Mouse (Mus musculus): ENCODE data around the gene Macrod1.

Gene Macrod1

DNA sequence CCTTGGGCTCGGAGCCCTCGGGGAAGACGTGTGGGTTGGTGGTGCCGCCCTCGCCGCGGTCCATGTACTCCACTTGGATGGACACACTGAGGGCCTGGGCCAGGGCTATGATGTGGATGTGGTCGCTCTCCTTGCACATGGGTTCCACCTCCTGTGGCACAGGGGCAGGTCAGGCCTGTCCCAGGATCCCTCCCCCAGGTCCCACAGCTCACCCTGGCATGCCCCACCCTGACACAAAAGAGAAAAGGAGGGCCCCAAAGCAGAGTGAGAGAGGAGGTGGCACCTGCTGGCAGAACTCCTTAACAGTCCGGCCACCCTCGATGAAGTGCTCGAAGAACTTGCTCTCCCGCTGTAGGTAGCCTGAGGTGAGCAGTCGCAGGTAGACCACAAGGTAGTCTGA lies 142.5 kb downstream of the Macrod1 start:
- peak in 1 of 2 experiments; percentile 63 for DNase-seq (ENCODE audit: low spot score in 2 of 2)

- no peak for DNase-seq (ENCODE audit: low spot score in 2 of 2)
These were observed 143.8 kb downstream of the Macrod1 start for GRCm38 (mm10) chr19:7200427-7200826.

DNA sequence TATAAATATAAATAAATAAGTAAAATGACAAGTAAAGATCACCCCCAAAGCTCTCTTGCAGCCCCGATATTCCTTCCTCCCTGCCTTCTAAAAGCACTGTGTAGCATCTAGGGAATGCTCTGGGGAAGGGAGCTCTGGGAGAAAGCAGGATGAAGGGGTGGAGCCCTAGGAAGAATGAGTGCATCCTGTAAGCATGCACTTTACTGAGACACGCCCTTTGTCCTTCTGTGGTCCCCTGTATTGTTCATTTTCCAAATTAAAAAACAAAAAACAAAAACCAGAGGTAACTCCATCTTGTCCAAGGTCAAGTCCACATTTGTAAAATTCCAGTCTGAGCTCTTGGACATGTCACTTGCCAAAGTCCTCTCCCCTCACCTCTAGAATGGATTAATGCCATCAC lies 148.3 kb downstream of the Macrod1 start:
- DNase-seq (ENCODE audit: low spot score in 2 of 2) = no peak

GRCm38 (mm10) chr19:7205326-7205725 lies 148.7 kb downstream of the Macrod1 start:
- no peak for DNase-seq (ENCODE audit: low spot score in 2 of 2)

GRCm38 (mm10) chr19:7205753-7206736 lies 149.4 kb downstream of the Macrod1 start, which contains the start of gene Otub1:
Otub1 (minus strand) TSS chr19:7206316.
- DNase-seq (ENCODE audit: low spot score in 2 of 2) = peak; percentile 92 to 94

DNA sequence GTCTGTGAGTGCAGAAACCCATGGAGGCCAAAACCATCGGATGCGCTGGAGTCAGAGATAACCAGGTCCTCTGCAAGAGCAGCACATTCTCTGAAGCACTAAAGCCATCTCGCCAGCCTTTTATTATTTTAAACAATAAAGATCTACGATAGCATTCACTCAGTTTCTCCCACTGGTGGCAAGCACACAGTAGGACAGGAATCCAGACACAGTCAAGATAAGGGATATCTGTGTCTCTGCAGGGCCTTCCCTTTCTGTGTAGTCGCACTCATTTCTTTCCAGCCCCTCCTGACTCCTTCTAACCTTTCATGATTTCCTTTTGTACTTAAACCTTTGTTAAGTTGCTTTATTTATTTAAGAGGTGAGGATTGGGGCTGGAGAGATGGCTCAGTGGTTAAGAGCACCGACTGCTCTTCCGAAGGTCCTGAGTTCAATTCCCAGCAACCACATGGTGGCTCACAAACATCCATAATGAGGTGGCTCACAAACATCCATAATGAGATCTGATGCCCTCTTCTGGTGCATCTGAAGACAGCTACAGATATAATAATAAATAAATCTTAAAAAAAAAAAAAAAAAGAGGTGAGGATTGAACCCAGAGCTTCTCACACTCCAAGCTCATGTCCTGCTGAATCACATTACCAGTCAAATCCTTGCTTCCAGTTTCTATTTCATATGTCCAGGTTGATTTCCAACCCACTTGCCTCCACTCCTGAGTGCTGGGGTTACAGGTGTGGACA lies 153.5 kb downstream of the Macrod1 start:
- no peak for DNase-seq (ENCODE audit: low spot score in 2 of 2)

DNA sequence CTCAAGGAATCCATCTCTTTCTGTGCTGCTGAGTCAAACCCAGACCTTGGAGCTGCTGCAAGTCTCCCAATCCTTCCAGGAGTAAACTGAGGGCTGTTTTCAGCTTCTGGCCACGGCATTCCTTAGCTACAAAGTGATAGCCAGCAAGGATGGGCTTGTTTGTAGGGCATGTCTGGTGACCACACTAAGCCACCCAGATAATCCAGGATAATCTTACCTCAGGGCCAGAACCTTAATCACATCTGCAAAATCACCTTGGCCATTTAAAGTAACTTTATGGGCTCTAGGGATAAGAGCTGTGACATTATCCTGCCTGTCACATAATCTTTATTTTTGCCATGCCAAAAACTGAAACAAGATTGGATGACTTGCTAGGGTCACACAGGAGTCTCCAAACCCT lies 155.6 kb downstream of the Macrod1 start:
- no peak for DNase-seq (ENCODE audit: low spot score in 2 of 2)

DNA sequence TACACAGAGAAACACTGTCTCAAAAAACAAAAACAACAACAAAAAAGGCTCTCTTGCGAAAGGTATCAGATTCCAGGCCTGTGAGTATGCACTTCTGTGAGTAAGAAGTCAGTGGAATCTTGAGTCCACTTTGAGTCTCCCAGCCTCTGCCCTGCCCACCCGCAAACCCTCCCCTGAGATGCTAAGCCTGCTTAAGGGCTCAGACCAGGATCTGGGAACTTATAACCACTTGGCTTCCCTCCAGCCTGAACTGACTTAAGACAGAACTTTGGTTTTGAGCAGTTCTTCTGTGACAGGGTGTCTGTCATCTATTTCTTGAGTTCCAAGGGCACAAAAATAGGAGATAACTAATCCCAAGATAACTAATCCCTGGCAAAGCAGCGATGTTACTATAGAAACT lies 156.4 kb downstream of the Macrod1 start:
- no peak for DNase-seq (ENCODE audit: low spot score in 2 of 2)

GRCm38 (mm10) chr19:7214484-7214883 lies 157.9 kb downstream of the Macrod1 start:
- no peak for DNase-seq (ENCODE audit: low spot score in 2 of 2)

- peak; percentile 93 to 96 for DNase-seq (ENCODE audit: low spot score in 2 of 2)
These were observed 160.7 kb downstream of the Macrod1 start, which contains the start of gene Cox8a for GRCm38 (mm10) chr19:7217162-7217925. Cox8a (minus strand) TSS chr19:7217616.

- no peak for DNase-seq (ENCODE audit: low spot score in 2 of 2)
These were observed 161.3 kb downstream of the Macrod1 start for GRCm38 (mm10) chr19:7217926-7218267.

GRCm38 (mm10) chr19:7218753-7219152 lies 162.1 kb downstream of the Macrod1 start:
- no peak for DNase-seq (ENCODE audit: low spot score in 2 of 2)

DNA sequence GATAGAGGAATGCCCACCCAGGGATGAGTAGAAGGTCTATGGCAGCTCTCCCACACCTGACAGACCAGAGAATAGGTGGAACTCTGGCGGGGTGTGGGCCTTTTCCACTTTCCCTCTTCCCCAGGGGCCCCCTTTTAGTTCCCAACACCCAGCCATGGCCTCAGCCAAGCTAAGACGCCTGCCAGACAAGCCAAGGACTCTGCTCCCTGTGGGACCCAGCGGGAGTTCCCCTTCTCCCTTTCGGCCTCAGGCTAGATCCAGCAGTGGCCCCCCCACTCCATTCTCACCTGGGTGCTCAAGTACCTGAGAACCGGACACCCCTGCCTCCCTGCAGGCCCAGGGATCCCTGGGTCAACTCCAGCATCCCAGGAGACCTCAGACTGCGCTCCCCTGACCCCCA lies 165.6 kb downstream of the Macrod1 start:
- no peak for DNase-seq (ENCODE audit: low spot score in 2 of 2)

GRCm38 (mm10) chr19:7223488-7223887 lies 166.9 kb downstream of the Macrod1 start:
- DNase-seq (ENCODE audit: low spot score in 2 of 2) = no peak

DNA sequence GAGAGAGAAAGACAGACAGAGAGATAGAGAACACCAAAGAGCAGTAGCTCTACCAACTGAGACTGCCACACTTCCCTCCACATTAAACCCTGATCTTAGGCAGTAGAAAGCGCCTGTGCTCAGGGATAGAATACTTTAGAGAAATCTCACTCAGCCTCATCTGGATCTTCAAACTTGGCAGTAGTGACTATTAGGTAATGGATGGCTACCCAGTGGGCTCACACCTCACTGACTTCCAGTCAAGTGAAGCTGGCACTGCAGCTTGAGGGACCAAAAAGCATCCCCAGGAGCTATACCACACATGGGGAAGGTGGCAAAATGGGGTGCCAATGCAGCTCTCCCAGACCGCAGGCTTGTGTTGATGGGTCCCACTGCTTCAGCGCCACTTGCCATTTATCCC lies 167.6 kb downstream of the Macrod1 start:
- DNase-seq (ENCODE audit: low spot score in 2 of 2) = no peak

DNA sequence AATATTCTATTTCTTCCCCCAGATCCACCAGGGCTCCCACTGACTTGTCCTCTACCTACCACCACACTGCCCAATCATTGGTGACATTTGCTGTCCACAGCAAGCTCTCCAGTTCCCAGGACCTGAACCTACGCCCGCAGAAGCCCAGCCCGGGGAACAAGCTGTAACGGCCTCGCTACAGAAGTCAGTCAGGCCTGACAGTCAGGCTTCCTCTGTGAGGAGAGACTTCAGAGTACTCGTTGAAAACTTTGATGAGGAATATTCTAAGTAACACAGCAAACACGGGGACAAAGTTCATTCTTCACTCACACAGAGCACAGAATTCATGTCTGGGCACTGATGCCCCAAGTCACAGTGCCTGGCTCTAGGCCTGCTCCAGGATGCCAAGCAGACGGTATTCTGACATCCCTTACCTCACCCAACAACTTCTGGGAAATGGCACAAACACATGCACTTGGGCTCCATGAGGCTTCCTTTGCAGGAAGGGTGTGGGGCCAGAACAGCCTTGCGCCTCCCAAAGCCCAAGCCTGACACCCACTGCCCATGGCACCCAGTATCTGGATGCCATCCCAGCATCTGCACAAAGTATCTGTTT lies 168.6 kb downstream of the Macrod1 start:
- no peak for DNase-seq (ENCODE audit: low spot score in 2 of 2)

GRCm38 (mm10) chr19:7226511-7226914 lies 169.9 kb downstream of the Macrod1 start:
- peak in 1 of 2 experiments; percentile 39 for DNase-seq (ENCODE audit: low spot score in 2 of 2)

DNA sequence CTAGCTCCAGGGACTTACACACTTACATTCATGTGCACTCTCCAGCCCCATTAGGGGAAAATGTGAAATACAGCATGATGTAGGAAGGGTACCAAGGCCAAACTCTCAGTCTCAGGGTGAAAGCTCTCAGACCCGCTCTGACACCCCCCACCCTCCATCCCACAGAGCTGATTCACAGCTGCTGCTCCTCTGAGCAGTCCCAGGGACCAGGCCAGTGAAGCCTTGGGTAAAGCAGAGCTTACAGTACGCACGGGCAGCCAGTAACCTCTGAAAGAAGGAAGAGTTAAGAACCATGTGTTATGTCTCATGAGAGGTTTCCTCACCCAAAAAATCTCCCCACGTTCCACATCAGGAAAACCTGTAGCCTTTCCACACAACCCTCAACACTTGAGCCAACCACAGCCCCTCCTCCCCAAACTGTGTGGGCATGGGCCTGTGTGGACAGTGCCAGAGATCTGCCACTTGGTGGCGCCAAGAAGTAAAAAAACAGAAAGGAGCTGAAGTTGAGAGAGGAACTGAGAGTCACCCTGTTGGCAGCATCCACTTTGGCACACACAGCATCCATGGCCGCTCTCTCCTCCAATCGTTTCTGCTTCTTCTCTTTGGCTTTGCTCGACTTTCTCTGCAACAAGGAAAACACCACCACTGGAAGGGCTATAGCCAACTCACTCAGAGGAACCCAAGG lies 178.1 kb downstream of the Macrod1 start:
- DNase-seq (ENCODE audit: low spot score in 2 of 2) = peak; percentile 73 to 86

- DNase-seq (ENCODE audit: low spot score in 2 of 2) = no peak
These were observed 178.9 kb downstream of the Macrod1 start for GRCm38 (mm10) chr19:7235461-7235860.

- DNase-seq (ENCODE audit: low spot score in 2 of 2) = no peak
These were observed 179.4 kb downstream of the Macrod1 start for GRCm38 (mm10) chr19:7236011-7236410.

GRCm38 (mm10) chr19:7236742-7237141 lies 180.1 kb downstream of the Macrod1 start:
- no peak for DNase-seq (ENCODE audit: low spot score in 2 of 2)

Data from spleen, postnatal 4 days (tissue).